Mouse (Mus musculus) erythroblast, embryonic 14.5 days (primary cell): ENCODE measurements around the gene Fbxw2. TPM values are rescaled to one million over a fixed set of nuclear protein-coding genes. Genes with fewer than 3 reads are reported as not detected.
"Not testable (repeated sequence)": the region's sequence is repeated elsewhere in the genome, so short reads cannot be mapped to it uniquely, and the experiment has no call there.

Experiments used
- H3K27me3 ChIP-seq: 2 replicates; pipeline ENCODE4 v1.6.1; 2012; ENCODE audit warnings: inconsistent platforms; ENCODE audit not compliant: control insufficient read depth
- H3K36me3 ChIP-seq: 2 replicates; pipeline ENCODE4 v1.6.1; 2012; ENCODE audit warnings: mild to moderate bottlenecking, inconsistent platforms; ENCODE audit not compliant: control insufficient read depth
- H3K4me1 ChIP-seq: 2 replicates; pipeline ENCODE4 v1.6.1; 2012; ENCODE audit warnings: inconsistent platforms; ENCODE audit not compliant: control insufficient read depth
- H3K4me3 ChIP-seq: replicated peaks from 2 replicates; pipeline ENCODE3; 2012; ENCODE audit warnings: moderate library complexity, mild to moderate bottlenecking, inconsistent platforms
- H3K9me3 ChIP-seq: 2 replicates; pipeline ENCODE4 v1.6.1; 2012; ENCODE audit warnings: low read length, inconsistent platforms, mixed read lengths; ENCODE audit not compliant: control insufficient read depth
- GATA1 ChIP-seq: IDR thresholded peaks from 2 replicates; pipeline ENCODE4 v1.6.1; 2012; ENCODE audit warnings: low read length, inconsistent platforms, mixed read lengths
- TAL1 ChIP-seq: IDR thresholded peaks from 3 replicates; pipeline ENCODE4 v1.6.1; 2012; ENCODE audit warnings: low read length, inconsistent platforms, mixed read lengths
- polyA plus RNA-seq: library from polyadenylated mRNA; stranded (reverse); fragments of >175 nt; gene quantifications from 2 replicates; pipeline ENCODE4 v1.2.3, GENCODE M21; 2012

The Fbxw2 gene
- polyA plus RNA-seq, 1 experiment, result 5.1 TPM

- peaks cover 3% of the 10 kb centered on the region for H3K27me3 ChIP-seq
- TF ChIP-seq TAL1, result no peak
- TF ChIP-seq GATA1, result no peak
Measured at GRCm38 (mm10) chr2:34826460-34827231, 535 bp upstream of the Fbxw2 start.

GRCm38 (mm10) chr2:34818492-34818891, 7.6 kb downstream of the Fbxw2 start:
- H3K36me3 ChIP-seq, result peaks cover 94% of the 10 kb centered on the region
- peaks cover 48% of the 10 kb centered on the region for H3K4me1 ChIP-seq
- H3K4me3 ChIP-seq, result no peak overlapping the region
- TF ChIP-seq GATA1 (no peak), TAL1 (no peak)
- H3K9me3 ChIP-seq, result no peaks in the 10 kb centered on the region
- H3K27me3 ChIP-seq, result no peaks in the 10 kb centered on the region

More at GRCm38 (mm10) chr2:34826460-34827231, 535 bp upstream of the Fbxw2 start:
- Histone ChIP-seq H3K9me3 (peaks cover 17% of the 10 kb centered on the region), H3K36me3 (peaks cover 31% of the 10 kb centered on the region), H3K4me3 (peak overlapping the region; percentile 86), H3K4me1 (peaks cover 51% of the 10 kb centered on the region)

GRCm38 (mm10) chr2:34815893-34816292, 10.2 kb downstream of the Fbxw2 start:
- H3K9me3 ChIP-seq, H3K4me3 ChIP-seq, H3K27me3 ChIP-seq: not testable (repeated sequence)
- H3K36me3 ChIP-seq, result peaks cover 97% of the 10 kb centered on the region
- H3K4me1 ChIP-seq, result peaks cover 38% of the 10 kb centered on the region

- no peaks in the 10 kb centered on the region for H3K9me3 ChIP-seq
- peaks cover 100% of the 10 kb centered on the region for H3K36me3 ChIP-seq
- no peak overlapping the region for H3K4me3 ChIP-seq
- H3K27me3 ChIP-seq, result no peaks in the 10 kb centered on the region
- TF ChIP-seq GATA1 (no peak), TAL1 (no peak)
- H3K4me1 ChIP-seq, result peaks cover 59% of the 10 kb centered on the region
Measured at GRCm38 (mm10) chr2:34812706-34813105, 13.4 kb downstream of the Fbxw2 start.

- H3K9me3 ChIP-seq, result no peaks in the 10 kb centered on the region
- peak overlapping the region; percentile 14 for H3K4me3 ChIP-seq
- peaks cover 71% of the 10 kb centered on the region for H3K4me1 ChIP-seq
- peak; percentile 4; the same call in 1 of the 3 replicates for TF ChIP-seq TAL1
- no peak for TF ChIP-seq GATA1
- H3K27me3 ChIP-seq, result no peaks in the 10 kb centered on the region
- H3K36me3 ChIP-seq, result peaks cover 100% of the 10 kb centered on the region
Measured at GRCm38 (mm10) chr2:34810775-34811174, 15.3 kb downstream of the Fbxw2 start.

GRCm38 (mm10) chr2:34809568-34809967, 16.5 kb downstream of the Fbxw2 start:
- peaks cover 77% of the 10 kb centered on the region for H3K4me1 ChIP-seq
- no peak for TF ChIP-seq TAL1
- H3K9me3 ChIP-seq, result no peaks in the 10 kb centered on the region
- peaks cover 100% of the 10 kb centered on the region for H3K36me3 ChIP-seq
- no peak overlapping the region for H3K4me3 ChIP-seq
- no peaks in the 10 kb centered on the region for H3K27me3 ChIP-seq

GRCm38 (mm10) chr2:34808057-34808456, 18.1 kb downstream of the Fbxw2 start:
- H3K36me3 ChIP-seq, result peaks cover 98% of the 10 kb centered on the region
- no peaks in the 10 kb centered on the region for H3K27me3 ChIP-seq
- TF ChIP-seq TAL1, result no peak
- TF ChIP-seq GATA1, result no peak
- peaks cover 89% of the 10 kb centered on the region for H3K4me1 ChIP-seq
- no peak overlapping the region for H3K4me3 ChIP-seq
- no peaks in the 10 kb centered on the region for H3K9me3 ChIP-seq

- H3K9me3 ChIP-seq, result no peaks in the 10 kb centered on the region
- H3K4me1 ChIP-seq, result peaks cover 86% of the 10 kb centered on the region
- H3K4me3 ChIP-seq, result peak overlapping the region; percentile 79
- no peak for TF ChIP-seq GATA1
- H3K36me3 ChIP-seq, result peaks cover 72% of the 10 kb centered on the region
- no peaks in the 10 kb centered on the region for H3K27me3 ChIP-seq
Measured at GRCm38 (mm10) chr2:34805364-34805950, 20.7 kb downstream of the Fbxw2 start.

GRCm38 (mm10) chr2:34804815-34805214, 21.3 kb downstream of the Fbxw2 start:
- Histone ChIP-seq H3K9me3 (no peaks in the 10 kb centered on the region), H3K27me3 (no peaks in the 10 kb centered on the region), H3K36me3 (peaks cover 66% of the 10 kb centered on the region), H3K4me3 (peak overlapping the region; percentile 79), H3K4me1 (peaks cover 86% of the 10 kb centered on the region)
- TF ChIP-seq GATA1 (peak; percentile 62), TAL1 (peak; percentile 69)

- Histone ChIP-seq H3K36me3 (peaks cover 60% of the 10 kb centered on the region), H3K4me3 (peak overlapping the region; percentile 79), H3K27me3 (no peaks in the 10 kb centered on the region), H3K4me1 (peaks cover 83% of the 10 kb centered on the region), H3K9me3 (no peaks in the 10 kb centered on the region)
- TF ChIP-seq TAL1 (no peak), GATA1 (no peak)
Measured at GRCm38 (mm10) chr2:34804172-34804571, 21.9 kb downstream of the Fbxw2 start.
